Mouse (Mus musculus) CH12.LX (cell line): Measurements from ENCODE around the gene Dppa1.

Experiments
- E2F4 ChIP-seq: IDR thresholded peaks from 2 replicates; pipeline ENCODE4 v1.6.1; 2011; ENCODE audit warnings: low read depth, low read length, improper control_type of control experiment; ENCODE audit not compliant: insufficient replicate concordance
- EP300 ChIP-seq: IDR thresholded peaks from 2 replicates; pipeline ENCODE4 v1.6.1; 2011; ENCODE audit warnings: low read length, improper control_type of control experiment
- POLR2A ChIP-seq: IDR thresholded peaks from 2 replicates; pipeline ENCODE4 v1.6.1; 2011; ENCODE audit warnings: low read depth, mild to moderate bottlenecking, improper control_type of control experiment, low read length

DNA sequence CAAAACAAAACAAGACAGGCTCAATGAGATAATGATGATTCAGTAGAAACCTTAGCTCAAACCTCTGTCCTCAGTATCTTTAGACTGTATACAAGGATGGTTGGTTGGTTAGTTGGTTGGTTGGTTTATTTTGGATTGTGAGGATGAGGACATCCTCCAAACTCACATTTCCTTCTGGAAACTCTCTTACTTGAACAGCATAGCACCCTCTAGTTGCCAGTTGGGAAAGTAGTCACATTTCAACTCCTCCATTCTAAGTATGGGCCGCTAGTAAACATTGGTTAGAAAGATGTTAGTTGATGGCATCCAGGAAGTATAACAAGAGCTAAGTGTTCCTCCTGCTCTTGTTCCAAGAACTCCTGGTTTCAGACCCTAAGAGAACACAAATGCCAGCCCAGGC lies 60.0 kb downstream of the Dppa1 start:
- TF ChIP-seq E2F4 = no peak
- TF ChIP-seq EP300 = no peak
- no peak for TF ChIP-seq POLR2A
